Mouse (Mus musculus): ENCODE measurements around the gene Pm20d1.

DNA sequence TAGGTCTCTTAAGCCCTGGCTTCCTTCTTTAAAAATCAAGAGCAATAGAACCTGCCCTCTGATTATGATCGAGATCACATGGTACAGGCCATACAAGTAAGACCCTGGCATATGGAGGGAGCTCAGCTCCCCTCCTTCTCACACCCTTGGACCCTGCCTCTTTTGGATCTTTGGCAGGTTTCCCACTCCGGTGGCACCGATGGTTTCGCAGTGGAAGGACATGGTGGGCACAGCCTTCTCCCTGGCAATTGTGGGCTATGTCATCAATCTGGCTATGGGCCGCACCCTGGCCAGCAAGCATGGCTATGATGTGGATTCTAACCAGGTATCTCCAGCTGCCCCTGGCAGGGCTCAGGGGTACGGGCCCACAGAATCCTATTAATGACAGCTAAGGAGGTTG is 40.0 kb upstream of the Pm20d1 start:
- TF ChIP-seq POLR2A (IDR thresholded peaks at IDR 0.05; ENCODE audit: low read depth, low read length) (no peak), CTCF (IDR thresholded peaks at IDR 0.05; ENCODE audit: borderline replicate concordance, insufficient read depth, low read length) (no peak)
